Comparison of ENCODE assay signal across 19 mouse cellular contexts in the genomic region with DNA sequence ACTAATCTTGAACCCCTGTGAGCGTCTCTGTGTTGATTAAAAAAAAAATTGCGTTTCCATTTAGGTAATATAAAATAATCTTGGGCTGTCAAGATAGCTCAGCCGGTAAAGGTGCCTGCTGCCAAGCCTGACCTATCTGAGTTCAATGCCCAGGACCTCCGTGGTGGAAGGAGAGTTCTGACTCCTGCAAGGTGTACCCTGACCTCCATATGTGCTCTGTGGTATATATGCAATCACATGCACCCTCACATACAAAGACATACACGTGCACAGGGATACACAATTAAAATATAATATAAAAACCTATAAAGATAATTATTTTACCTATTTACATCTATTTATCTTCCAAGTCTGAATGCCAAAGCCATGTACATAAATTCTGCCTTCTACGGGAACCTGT.
"Had no signal": no experiment of that assay in that cellular context is flagged by ENCODE, and none has a peak within 500 bp of the region (broad histone marks: within the 10 kb centered on the region; RNA-seq: fewer than 3 reads in every experiment).

No protein-coding gene starts in this region.

- H3K36me3 ChIP-seq: limb, embryonic 12.5 days; limb, embryonic 15.5 days; liver, embryonic 12.5 days; liver, embryonic 15.5 days; midbrain, embryonic 13.5 days; neural tube, embryonic 12.5 days; neural tube, embryonic 15.5 days had no signal

- H3K9me3 ChIP-seq: limb, embryonic 12.5 days; limb, embryonic 15.5 days; liver, embryonic 12.5 days; liver, embryonic 15.5 days; midbrain, embryonic 13.5 days; neural tube, embryonic 12.5 days; neural tube, embryonic 15.5 days had no signal

- H3K4me2 ChIP-seq: limb, embryonic 12.5 days; limb, embryonic 15.5 days; liver, embryonic 12.5 days; liver, embryonic 15.5 days; midbrain, embryonic 13.5 days; neural tube, embryonic 12.5 days; neural tube, embryonic 15.5 days had no signal

- H3K4me3 ChIP-seq: limb, embryonic 12.5 days; limb, embryonic 15.5 days; liver, embryonic 12.5 days; liver, embryonic 15.5 days; midbrain, embryonic 13.5 days; neural tube, embryonic 12.5 days; neural tube, embryonic 15.5 days had no signal

- H3K27ac ChIP-seq: limb, embryonic 12.5 days; limb, embryonic 15.5 days; liver, embryonic 12.5 days; liver, embryonic 15.5 days; midbrain, embryonic 13.5 days; neural tube, embryonic 12.5 days; neural tube, embryonic 15.5 days; stomach, postnatal 0 days had no signal

- DNase-seq: kidney, postnatal 14 days; kidney, postnatal 4 days; left cerebral cortex, postnatal 4 days; lung, adult 2 months; lung, postnatal 4 days; right cerebral cortex, adult 18-20 months; right cerebral cortex, postnatal 14 days; right cerebral cortex, postnatal 4 days; thymus, adult 2 months; thymus, postnatal 14 days; thymus, postnatal 4 days had no signal

- ATAC-seq: liver, embryonic 12.5 days; midbrain, embryonic 13.5 days had no signal

- H3K4me1 ChIP-seq: limb, embryonic 15.5 days; liver, embryonic 12.5 days; midbrain, embryonic 13.5 days; neural tube, embryonic 12.5 days; neural tube, embryonic 15.5 days had no signal

- H3K27me3 ChIP-seq: limb, embryonic 12.5 days; limb, embryonic 15.5 days; liver, embryonic 15.5 days; midbrain, embryonic 13.5 days; neural tube, embryonic 12.5 days; neural tube, embryonic 15.5 days had no signal

- H3K9ac ChIP-seq: limb, embryonic 12.5 days; limb, embryonic 15.5 days; liver, embryonic 12.5 days; liver, embryonic 15.5 days; midbrain, embryonic 13.5 days; neural tube, embryonic 12.5 days; neural tube, embryonic 15.5 days had no signal
